ENCODE assay signal across 8 mouse cellular contexts in the genomic region with DNA sequence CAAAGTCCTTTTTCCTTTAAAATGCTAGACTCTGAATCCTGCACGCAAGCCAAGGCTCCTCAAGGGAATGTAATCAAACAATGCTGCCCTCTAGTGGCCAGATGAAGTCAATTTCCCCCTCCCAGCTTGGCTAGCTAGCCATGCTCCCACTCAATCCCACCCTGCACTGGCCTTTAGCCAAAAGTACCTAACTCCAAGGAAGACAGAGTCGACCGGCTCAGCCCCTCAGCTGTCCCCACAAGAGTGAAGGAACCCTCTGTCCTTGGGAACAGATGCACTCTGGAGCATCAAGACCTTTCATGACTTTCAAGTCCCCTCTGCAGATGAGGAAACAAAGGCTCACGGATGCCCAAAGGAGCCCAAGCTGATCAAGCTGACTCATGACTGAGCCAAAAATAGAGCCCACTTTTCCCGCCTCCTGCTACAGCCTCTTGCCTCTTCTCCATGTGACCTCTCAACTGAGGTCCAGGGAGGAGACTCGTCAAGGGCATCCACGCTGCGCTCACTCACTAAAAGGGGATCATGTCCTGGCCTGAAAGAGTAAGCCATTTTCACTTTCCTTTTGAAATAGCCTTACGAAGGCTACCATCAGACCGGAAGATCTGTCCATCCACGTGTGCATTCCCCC. TPM values are rescaled to one million over a fixed set of nuclear protein-coding genes. Genes with fewer than 3 reads are reported as not detected.
DNase-seq lines count a peak whose midpoint lies in the region; ATAC-seq lines count a peak whose summit lies in the region.

No protein-coding gene starts in this region.

- ATAC-seq in cerebellum, adult (ENCODE audit: insufficient number of reproducible peaks, low FRiP score, low TSS enrichment): no peak
- ATAC-seq in heart, embryonic 15.5 days (replicated peaks; ENCODE audit: insufficient number of reproducible peaks, insufficient read depth, low FRiP score, low read depth): no peak; the same call in 1 of the 2 replicates

- no peak overlapping the region for H3K9ac ChIP-seq in heart, embryonic 15.5 days

- no peak overlapping the region for H3K4me3 ChIP-seq in heart, embryonic 15.5 days

- no peak overlapping the region for H3K4me2 ChIP-seq in heart, embryonic 15.5 days

- H3K27me3 ChIP-seq in heart, embryonic 15.5 days: no peaks in the 10 kb centered on the region

- DNase-seq in cerebellum, adult 11 months: peak; percentile 75
- peak; percentile 49 for DNase-seq in adrenal gland, adult 2 months
- peak; percentile 73 for DNase-seq in embryo, embryonic 11.5 days (ENCODE audit: low read depth, low spot score)
- peak; percentile 58 to 68 for DNase-seq in kidney, postnatal 36 days
- DNase-seq in lung, postnatal 25 days (ENCODE audit: low spot score): peak; percentile 58
- peak; percentile 66 for DNase-seq in right cerebral cortex, postnatal 4 days

- peaks cover 25% of the 10 kb centered on the region for H3K4me1 ChIP-seq in heart, embryonic 15.5 days (replicated peaks)

- H3K9me3 ChIP-seq in heart, embryonic 15.5 days (replicated peaks): no peaks in the 10 kb centered on the region

- H3K36me3 ChIP-seq in heart, embryonic 15.5 days: no peaks in the 10 kb centered on the region

- 39% methylated on average over 11 of the region's 11 CpGs for WGBS in heart, embryonic 15.5 days

- H3K27ac ChIP-seq in heart, embryonic 15.5 days: peak overlapping the region; percentile 13; the same call in 1 of the 2 replicates

RNA-seq across cellular contexts. Expression of a gene that starts 32.1 kb away (rescaled TPM):
- total RNA-seq in adrenal gland, adult 2 months (2021): 10 to 100 TPM; 18.4 to 28.4 TPM
- 17.4 and 19.2 TPM in 2 replicates for polyA plus RNA-seq in adrenal gland, adult 2 months (2012; rRNA removed)
- polyA plus RNA-seq in heart, embryonic 15.5 days (2015; fragmentation: Nextera tagmentation; extraction: Ambion mirVana): 9.3 and 10.3 TPM in 2 replicates
